Mouse (Mus musculus) neural tube, embryonic 11.5 days (tissue): ENCODE results near the gene Dtd1. TPM values are rescaled to one million over a fixed set of nuclear protein-coding genes. Genes with fewer than 3 reads are reported as not detected.
A peak's percentile ranks its signal among the peaks of the same experiment; 100 is the strongest.
"Not testable (repeated sequence)": the region's sequence is repeated elsewhere in the genome, so short reads cannot be mapped to it uniquely, and the experiment has no call there.

Experiments used
- ATAC-seq: fragments of 200-750 bp; cut with Nextera tagmentation; 2 replicates; pipeline ENCODE4 v1.8.0; 2017; ENCODE audit warnings: moderate number of reproducible peaks, mild to moderate bottlenecking, moderate TSS enrichment, moderate library complexity; ENCODE audit not compliant: insufficient read depth, low FRiP score, low TSS enrichment
- DNase-seq: peaks from one replicate; pipeline ENCODE4 v3.0.0-alpha.2; 2015; ENCODE audit warnings: low spot score
- H3K27ac ChIP-seq: fragments of 300-500 bp; sonication (generic); 2 replicates; pipeline ENCODE4 v1.5.1; 2014; ENCODE audit warnings: low read depth, mild to moderate bottlenecking, low read length
- H3K27me3 ChIP-seq: fragments of 300-500 bp; sonication (generic); 2 replicates; pipeline ENCODE4 v1.6.1; 2014; ENCODE audit warnings: mild to moderate bottlenecking, low read length, mixed read lengths; ENCODE audit not compliant: control insufficient read depth, insufficient read depth
- H3K36me3 ChIP-seq: fragments of 300-500 bp; sonication (generic); 2 replicates; pipeline ENCODE4 v1.6.1; 2014; ENCODE audit warnings: mild to moderate bottlenecking, low read length, moderate library complexity, mixed read lengths; ENCODE audit not compliant: control insufficient read depth, insufficient read depth
- H3K4me1 ChIP-seq: fragments of 300-500 bp; sonication (generic); 2 replicates; pipeline ENCODE4 v1.6.1; 2014; ENCODE audit warnings: low read length, mixed read lengths; ENCODE audit not compliant: control insufficient read depth, insufficient read depth
- H3K4me2 ChIP-seq: fragments of 300-500 bp; sonication (generic); 2 replicates; pipeline ENCODE4 v1.6.1; 2014; ENCODE audit warnings: low read depth, mild to moderate bottlenecking, moderate library complexity
- H3K4me3 ChIP-seq: fragments of 300-500 bp; sonication (generic); 2 replicates; pipeline ENCODE4 v1.5.1; 2014; ENCODE audit warnings: low read depth, low read length
- H3K9ac ChIP-seq: fragments of 300-500 bp; sonication (generic); 2 replicates; pipeline ENCODE4 v1.6.1; 2014; ENCODE audit warnings: mild to moderate bottlenecking, low read length
- H3K9me3 ChIP-seq: fragments of 300-500 bp; sonication (generic); 2 replicates; pipeline ENCODE4 v1.6.1; 2016; ENCODE audit warnings: low read length; ENCODE audit not compliant: control insufficient read depth
- WGBS: fragments of 180-500 bp; shearing (Covaris S2); extraction: QIAGEN DNeasy Blood & Tissue Kit; methylation state at CpG from one replicate; pipeline ENCODE4 v1.1.7; 2014; 5-methylcytosine and 5-hydroxymethylcytosine counted together
- polyA plus RNA-seq: library from polyadenylated mRNA; unstranded; fragments of >200 nt; fragmentation: Nextera tagmentation; extraction: Ambion mirVana; gene quantifications from 2 replicates; pipeline ENCODE4 v1.2.1, GENCODE M21; 2014

Dtd1 gene
- polyA plus RNA-seq: 35.0 and 43.7 TPM in 2 replicates

DNA sequence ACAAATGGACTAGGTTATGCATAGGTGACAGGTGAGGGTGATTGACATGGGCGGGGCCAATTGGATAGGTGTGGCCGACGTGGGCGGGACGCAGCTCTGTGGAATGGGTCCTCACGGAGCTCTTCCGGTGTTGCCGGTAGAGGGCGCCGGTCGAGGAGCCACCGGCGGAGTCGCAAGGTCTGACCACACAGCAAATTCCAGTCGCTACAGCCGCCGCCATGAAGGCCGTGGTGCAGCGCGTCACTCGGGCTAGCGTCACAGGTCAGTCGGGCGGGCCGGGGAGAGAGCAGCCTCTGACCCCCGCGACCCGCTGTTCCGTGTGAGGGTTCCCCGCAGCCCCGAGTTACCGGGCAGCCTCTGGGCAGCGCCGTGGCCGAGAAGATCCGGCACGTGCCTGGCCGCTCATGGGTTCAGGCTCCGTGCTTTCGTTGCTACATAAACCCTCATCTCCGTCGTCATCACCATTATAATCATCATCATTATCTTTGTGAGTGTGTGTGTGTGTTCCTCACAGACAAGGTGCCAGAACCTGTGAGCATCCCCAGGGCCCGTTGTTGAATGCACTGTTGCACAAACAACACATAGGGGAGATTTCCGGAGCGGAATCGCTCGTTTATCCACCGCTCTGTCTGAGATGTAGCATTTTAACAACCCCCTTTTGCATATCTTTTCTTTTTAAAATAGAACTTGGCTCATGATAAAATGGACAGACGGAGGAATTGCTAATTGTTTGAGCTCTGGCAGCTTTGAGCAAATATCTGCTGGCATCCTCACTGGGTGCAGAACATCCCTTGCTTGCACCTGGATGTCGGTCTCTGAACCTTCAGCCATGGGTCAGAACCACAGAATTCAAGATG is at the start of gene Dtd1:
Dtd1 (plus strand) TSS at position 67 of the 857 bp plus-strand sequence.
- H3K4me1 ChIP-seq: no peaks in the 10 kb centered on the region
- H3K4me2 ChIP-seq: peak within 1 kb of the TSS; percentile 46
- H3K9ac ChIP-seq: peak within 1 kb of the TSS; percentile 60
- no peaks in the 10 kb centered on the region for H3K9me3 ChIP-seq
- WGBS: 2% methylated on average over 46 of the region's 50 CpGs
- H3K4me3 ChIP-seq: peak within 1 kb of the TSS; percentile 43
- ATAC-seq (peak; percentile 89), DNase-seq (peak; percentile 90)
- H3K36me3 ChIP-seq: no peaks in the 10 kb centered on the region
- H3K27ac ChIP-seq: no peak within 1 kb of the TSS
- no peaks in the 10 kb centered on the region for H3K27me3 ChIP-seq

DNA sequence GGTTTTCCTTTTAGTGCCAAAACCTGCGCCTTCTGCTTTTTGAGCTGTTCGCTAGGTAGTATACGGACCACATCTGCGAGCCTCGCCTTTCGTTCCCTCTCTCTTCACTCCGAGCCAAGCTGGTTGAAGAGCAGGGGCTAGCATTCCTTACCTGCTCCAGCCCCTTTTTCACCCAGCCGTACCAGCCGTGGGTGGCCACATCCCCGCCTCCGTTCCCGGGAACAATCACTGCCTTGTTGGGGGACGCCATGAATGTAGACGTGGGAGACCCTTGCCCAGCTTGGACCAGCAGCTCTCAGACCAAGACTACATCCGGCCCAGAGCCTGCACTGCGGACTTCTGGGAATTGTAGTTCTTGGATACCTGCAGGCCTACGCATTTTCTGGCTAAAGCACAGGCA is 49.2 kb upstream of the Dtd1 start, which contains the start of gene Rbbp9:
Rbbp9 (minus strand) TSS at position 341 of the 400 bp plus-strand sequence.
- DNase-seq: peak; percentile 86
- H3K4me3 ChIP-seq: peak within 1 kb of the TSS; percentile 50
- no peaks in the 10 kb centered on the region for H3K9me3 ChIP-seq
- peak; percentile 95 for ATAC-seq
- 0 out of 2 replicates have a peak, but pooled peaks cover 3% of the 10 kb centered on the region for H3K4me1 ChIP-seq
- peaks cover 2% of the 10 kb centered on the region; the same call in 1 of the 2 replicates for H3K36me3 ChIP-seq
- no peaks in the 10 kb centered on the region for H3K27me3 ChIP-seq
- peak within 1 kb of the TSS; percentile 71 for H3K9ac ChIP-seq
- peak within 1 kb of the TSS; percentile 47; the same call in 1 of the 2 replicates for H3K27ac ChIP-seq
- peak within 1 kb of the TSS; percentile 62 for H3K4me2 ChIP-seq
- WGBS: under 1% methylated on average over 17 of the region's 17 CpGs

GRCm38 (mm10) chr2:144553905-144554304 is 45.8 kb upstream of the Dtd1 start:
- no peaks in the 10 kb centered on the region for H3K27me3 ChIP-seq
- DNase-seq: no peak
- no peak overlapping the region for H3K4me3 ChIP-seq
- H3K27ac ChIP-seq: no peak overlapping the region
- 95% methylated on average over 3 of the region's 3 CpGs for WGBS
- H3K4me1 ChIP-seq: 0 out of 2 replicates have a peak, but pooled peaks cover 3% of the 10 kb centered on the region
- H3K36me3 ChIP-seq: no peaks in the 10 kb centered on the region
- no peak overlapping the region for H3K4me2 ChIP-seq
- no peak overlapping the region for H3K9ac ChIP-seq
- ATAC-seq: no peak
- no peaks in the 10 kb centered on the region for H3K9me3 ChIP-seq

DNA sequence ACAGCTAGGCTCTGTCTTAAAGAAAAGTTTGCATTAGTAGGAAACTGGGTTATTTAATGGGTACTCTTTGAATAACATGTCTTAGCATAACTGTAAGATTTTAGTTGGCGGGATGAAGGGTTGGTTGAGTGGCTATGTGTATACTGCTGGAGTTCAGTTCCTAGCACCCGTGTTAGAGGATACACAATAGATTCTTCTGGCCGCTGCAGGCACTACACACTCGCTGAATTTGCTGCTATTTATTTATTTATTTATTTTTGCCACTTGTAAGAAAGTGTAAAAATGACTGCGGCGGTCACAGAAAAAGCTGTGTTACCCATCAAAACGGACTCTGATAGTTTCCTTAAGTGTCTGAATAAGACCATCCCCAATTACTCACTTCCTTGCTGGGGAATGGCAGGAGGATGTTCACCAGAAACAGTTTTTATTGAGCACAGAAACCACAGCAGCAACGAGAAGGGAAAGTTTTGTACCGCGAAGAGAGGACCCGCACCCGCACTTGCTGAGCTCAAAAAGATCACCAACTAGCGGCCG is 44.3 kb upstream of the Dtd1 start:
- 3% methylated on average over 14 of the region's 14 CpGs for WGBS
- ATAC-seq (peak; percentile 19), DNase-seq (peak; percentile 35)
- Histone ChIP-seq H3K9me3 (no peaks in the 10 kb centered on the region), H3K4me3 (peak overlapping the region; percentile 59), H3K9ac (peak overlapping the region; percentile 58), H3K4me2 (peak overlapping the region; percentile 56), H3K27me3 (no peaks in the 10 kb centered on the region), H3K36me3 (no peaks in the 10 kb centered on the region), H3K4me1 (no peaks in the 10 kb centered on the region), H3K27ac (peak overlapping the region; percentile 76)

- 0% methylated on average over 44 of the region's 44 CpGs for WGBS
- H3K4me2 ChIP-seq: peak within 1 kb of the TSS; percentile 56
- no peaks in the 10 kb centered on the region for H3K4me1 ChIP-seq
- ATAC-seq (peak; percentile 98), DNase-seq (peak; percentile 97)
- H3K4me3 ChIP-seq: peak within 1 kb of the TSS; percentile 59
- H3K9ac ChIP-seq: peak within 1 kb of the TSS; percentile 59
- peak within 1 kb of the TSS; percentile 76 for H3K27ac ChIP-seq
- H3K9me3 ChIP-seq: no peaks in the 10 kb centered on the region
- no peaks in the 10 kb centered on the region for H3K27me3 ChIP-seq
- no peaks in the 10 kb centered on the region for H3K36me3 ChIP-seq
Observed at GRCm38 (mm10) chr2:144555820-144556552, 43.7 kb upstream of the Dtd1 start, which contains the start of gene Sec23b. Gene Sec23b (plus strand): TSS chr2:144556229.

DNA sequence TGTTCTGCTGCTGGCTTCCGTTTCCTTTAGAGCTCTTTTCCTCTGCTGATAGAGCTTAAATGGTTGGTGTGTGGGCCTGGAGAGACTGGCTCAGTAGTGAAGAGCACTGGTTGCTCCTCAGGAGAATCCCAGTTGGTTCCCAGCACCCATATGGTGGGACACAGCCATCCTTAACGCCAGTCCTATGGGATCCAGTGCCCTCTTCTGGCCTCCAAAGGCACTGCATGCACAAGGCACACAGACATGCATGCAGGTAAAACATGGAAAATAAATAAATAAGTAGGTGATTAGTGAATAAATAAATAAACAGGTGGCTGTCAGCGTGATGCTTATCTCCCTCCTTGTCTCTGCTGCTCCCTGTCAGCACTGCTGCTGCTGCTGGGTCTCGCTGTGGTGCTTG is 11.0 kb upstream of the Dtd1 start:
- ATAC-seq: no peak
- Histone ChIP-seq H3K4me1 (no peaks in the 10 kb centered on the region), H3K27me3 (no peaks in the 10 kb centered on the region), H3K9me3 (no peaks in the 10 kb centered on the region), H3K9ac (no peak overlapping the region), H3K36me3 (peaks cover 3% of the 10 kb centered on the region; the same call in 1 of the 2 replicates), H3K4me3 (no peak overlapping the region), H3K27ac (no peak overlapping the region), H3K4me2 (no peak overlapping the region)
- no peak for DNase-seq
- WGBS: 86% methylated on average over 4 of the region's 4 CpGs

GRCm38 (mm10) chr2:144593036-144593435 is 6.7 kb upstream of the Dtd1 start:
- not testable (repeated sequence) for H3K9ac ChIP-seq, H3K4me3 ChIP-seq, ATAC-seq, DNase-seq, H3K4me2 ChIP-seq, H3K9me3 ChIP-seq, H3K27me3 ChIP-seq, H3K36me3 ChIP-seq, H3K4me1 ChIP-seq, H3K27ac ChIP-seq
- 67% methylated on average over 8 of the region's 8 CpGs for WGBS

DNA sequence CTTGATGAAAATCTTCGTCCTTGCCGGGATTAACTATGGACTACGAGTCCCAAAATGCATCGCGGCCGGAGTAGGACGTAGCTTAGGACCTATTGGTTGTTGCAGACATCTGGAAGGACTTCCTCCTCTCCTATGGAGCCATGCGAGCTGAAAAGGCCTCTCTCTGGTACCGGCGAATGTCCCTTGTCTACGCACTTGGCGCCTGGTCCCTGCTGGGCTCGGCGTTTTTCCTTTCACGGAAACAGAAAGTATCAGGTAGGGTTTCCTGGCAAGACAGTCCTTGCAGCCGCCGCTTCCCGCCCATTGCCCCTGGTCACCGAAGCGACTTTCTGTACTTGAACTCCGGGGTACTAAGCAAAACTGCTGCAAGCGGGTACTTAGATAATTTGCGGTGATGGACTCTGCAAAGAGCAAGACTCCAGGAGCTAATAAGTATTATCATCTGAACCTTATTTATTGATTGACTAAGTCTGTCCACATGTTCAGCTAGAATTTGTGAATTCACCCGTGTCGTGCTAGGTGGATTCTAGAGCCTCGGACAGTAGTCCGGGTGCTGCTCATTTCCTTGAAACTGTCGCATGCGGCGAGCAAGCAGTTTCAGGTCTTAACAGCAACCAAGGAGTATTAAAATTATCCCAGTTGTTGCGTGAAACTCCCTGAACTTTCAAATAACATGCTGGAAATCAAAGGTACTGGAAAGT is 5.6 kb upstream of the Dtd1 start, which contains the start of gene Smim26:
Smim26 (plus strand) TSS at position 104 of the 701 bp plus-strand sequence.
- ATAC-seq: peak; percentile 97
- no peaks in the 10 kb centered on the region for H3K27me3 ChIP-seq
- peak within 1 kb of the TSS; percentile 53 for H3K9ac ChIP-seq
- no peaks in the 10 kb centered on the region for H3K4me1 ChIP-seq
- peak within 1 kb of the TSS; percentile 55 for H3K4me2 ChIP-seq
- H3K9me3 ChIP-seq: no peaks in the 10 kb centered on the region
- H3K27ac ChIP-seq: no peak within 1 kb of the TSS
- H3K36me3 ChIP-seq: no peaks in the 10 kb centered on the region
- H3K4me3 ChIP-seq: peak within 1 kb of the TSS; percentile 60
- 2% methylated on average over 31 of the region's 31 CpGs for WGBS
- peak; percentile 85 for DNase-seq
